ENCODE assay signal across 1 mouse cellular context in the genomic region with DNA sequence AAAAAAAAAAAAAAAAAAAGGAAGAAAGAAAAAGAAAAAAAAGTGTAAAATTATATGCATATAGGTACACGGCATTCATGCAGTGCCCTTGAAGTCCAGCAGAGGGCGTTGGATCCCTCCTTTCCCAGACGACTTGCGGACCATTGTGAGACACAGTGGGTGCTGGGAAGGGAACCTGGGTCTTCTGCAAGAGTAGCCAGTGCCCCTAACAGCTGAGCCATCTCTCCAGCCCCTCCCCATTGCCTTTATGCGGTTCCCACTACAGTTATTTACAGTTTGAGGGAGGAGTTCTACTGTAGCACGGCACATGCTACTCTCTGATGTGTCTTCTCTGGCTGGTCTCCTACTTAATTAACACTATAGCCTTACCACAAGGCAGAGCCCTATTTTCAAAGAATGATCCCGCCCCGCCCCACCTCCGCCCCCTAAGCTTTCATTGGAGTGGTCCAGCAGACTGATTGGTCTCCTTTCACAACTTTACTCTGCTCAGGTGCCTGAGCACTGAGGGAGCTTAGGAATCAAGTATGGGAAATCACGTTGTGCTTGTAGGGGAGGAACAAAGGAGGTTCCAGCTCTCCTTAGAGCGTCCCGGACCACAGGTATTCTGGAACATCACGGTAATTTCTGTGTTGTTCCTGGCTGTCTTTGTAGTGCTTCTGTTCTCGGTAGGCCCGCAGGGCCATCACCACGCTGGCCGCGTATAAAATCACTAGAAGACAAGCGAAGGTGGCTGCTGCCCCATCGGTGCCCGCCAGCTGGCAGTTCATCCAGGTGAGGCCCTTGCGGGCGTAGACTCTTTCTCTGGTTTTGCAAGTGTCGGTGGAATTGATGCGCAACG.
TF ChIP-seq lines count a peak whose summit lies in the region.

No protein-coding gene starts in this region.

TF ChIP-seq in CH12.LX, 34 proteins besides CTCF, POLR2A, EP300 and RAD21 (continued from another document):
- no peak for TF ChIP-seq IRF4 (IDR thresholded peaks at IDR 0.05; ENCODE audit: low read depth, low read length)
- TF ChIP-seq KAT2A (IDR thresholded peaks at IDR 0.05; ENCODE audit: insufficient replicate concordance, low read length): no peak
- TF ChIP-seq POLR2AphosphoS2 (IDR thresholded peaks at IDR 0.05; ENCODE audit: low read depth, low read length): no peak
- TF ChIP-seq ELF1 (IDR thresholded peaks at IDR 0.05; ENCODE audit: low read depth, low read length): no peak
- TF ChIP-seq USF2 (conservative IDR thresholded peaks at IDR 0.05; ENCODE audit: low read depth, low read length): no peak
